Mouse (Mus musculus): ENCODE results near the gene Cacng3.

Cacng3 gene

GRCm38 (mm10) chr7:122718540-122718939 is 48.2 kb downstream of the Cacng3 start:
- DNase-seq (ENCODE audit: low spot score): no peak

GRCm38 (mm10) chr7:122723358-122723876 is 53.1 kb downstream of the Cacng3 start:
- no peak for DNase-seq (ENCODE audit: low spot score)

GRCm38 (mm10) chr7:122726376-122726775 is 56.1 kb downstream of the Cacng3 start:
- DNase-seq (ENCODE audit: low spot score): no peak

GRCm38 (mm10) chr7:122728186-122728585 is 57.9 kb downstream of the Cacng3 start:
- no peak for DNase-seq (ENCODE audit: low spot score)

- peak; percentile 7 for DNase-seq (ENCODE audit: low spot score)
Measured at GRCm38 (mm10) chr7:122728846-122729245, 58.6 kb downstream of the Cacng3 start.

GRCm38 (mm10) chr7:122735323-122735722 is 65.0 kb downstream of the Cacng3 start:
- DNase-seq (ENCODE audit: low spot score): no peak

- DNase-seq (ENCODE audit: low spot score): no peak
Measured at GRCm38 (mm10) chr7:122738541-122738940, 68.2 kb downstream of the Cacng3 start.

GRCm38 (mm10) chr7:122740663-122741062 is 70.4 kb downstream of the Cacng3 start:
- DNase-seq (ENCODE audit: low spot score): no peak

- no peak for DNase-seq (ENCODE audit: low spot score)
Measured at GRCm38 (mm10) chr7:122755920-122756603, 85.8 kb downstream of the Cacng3 start.

- DNase-seq (ENCODE audit: low spot score): no peak
Measured at GRCm38 (mm10) chr7:122758645-122759044, 88.4 kb downstream of the Cacng3 start.

- DNase-seq (ENCODE audit: low spot score): no peak
Measured at GRCm38 (mm10) chr7:122764506-122764905, 94.2 kb downstream of the Cacng3 start.

GRCm38 (mm10) chr7:122768292-122769020 is 98.2 kb downstream of the Cacng3 start:
- no peak for DNase-seq (ENCODE audit: low spot score)

- DNase-seq (ENCODE audit: low spot score): no peak
Measured at GRCm38 (mm10) chr7:122779601-122780000, 109.3 kb downstream of the Cacng3 start.

- no peak for DNase-seq (ENCODE audit: low spot score)
Measured at GRCm38 (mm10) chr7:122789929-122790328, 119.6 kb downstream of the Cacng3 start.

- DNase-seq (ENCODE audit: low spot score): no peak
Measured at GRCm38 (mm10) chr7:122793655-122794346, 123.5 kb downstream of the Cacng3 start.

GRCm38 (mm10) chr7:122795140-122795539 is 124.8 kb downstream of the Cacng3 start:
- no peak for DNase-seq (ENCODE audit: low spot score)

- DNase-seq (ENCODE audit: low spot score): no peak
Measured at GRCm38 (mm10) chr7:122800821-122801220, 130.5 kb downstream of the Cacng3 start.

- DNase-seq (ENCODE audit: low spot score): peak; percentile 9
Measured at GRCm38 (mm10) chr7:122803839-122804496, 133.7 kb downstream of the Cacng3 start.

GRCm38 (mm10) chr7:122806531-122806930 is 136.2 kb downstream of the Cacng3 start:
- no peak for DNase-seq (ENCODE audit: low spot score)

- no peak for DNase-seq (ENCODE audit: low spot score)
Measured at GRCm38 (mm10) chr7:122813724-122814123, 143.4 kb downstream of the Cacng3 start.

- DNase-seq (ENCODE audit: low spot score): no peak
Measured at GRCm38 (mm10) chr7:122817565-122817964, 147.3 kb downstream of the Cacng3 start.
